Mouse (Mus musculus): ENCODE measurements around the gene Parp6.

The Parp6 gene

DNA sequence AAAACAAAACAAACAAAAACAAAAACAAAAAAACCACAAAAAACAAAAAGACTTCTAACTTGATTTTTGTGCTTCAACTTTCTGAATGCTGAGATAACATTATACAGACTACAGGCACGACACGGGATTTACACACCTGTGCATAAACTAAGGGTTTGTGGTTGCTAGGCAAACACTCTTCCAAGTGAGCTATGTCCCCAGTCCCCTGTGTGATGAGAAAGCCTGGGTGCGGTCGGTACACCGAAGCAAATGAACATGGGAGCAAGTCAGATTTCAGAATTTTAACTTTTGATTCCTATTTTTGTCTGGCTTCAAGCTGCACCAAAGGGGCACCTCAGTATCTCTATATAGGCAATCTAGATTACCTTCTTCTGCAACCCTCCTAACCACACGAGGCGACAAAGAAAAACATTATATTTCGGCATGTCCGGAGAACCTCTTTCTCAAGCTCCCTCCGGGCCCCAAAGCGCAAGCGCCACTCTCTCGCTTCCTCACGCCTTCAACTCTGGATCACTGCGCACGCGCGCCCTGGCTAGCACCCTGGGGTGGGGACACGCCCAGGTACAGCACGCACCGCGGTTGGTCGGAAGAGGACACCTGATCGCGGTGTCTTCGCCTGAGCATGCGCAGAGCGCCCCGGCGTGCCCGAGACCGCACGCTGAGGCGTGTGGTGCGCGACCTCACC is at the start of gene Parp6:
Parp6 (plus strand) TSS at position 663 of the 685 bp plus-strand sequence.
- DNase-seq (ENCODE audit: low spot score): peak; percentile 99

GRCm38 (mm10) chr9:59571852-59572251 is 45.2 kb upstream of the Parp6 start:
- no peak for DNase-seq (ENCODE audit: low spot score)

GRCm38 (mm10) chr9:59577401-59577800 is 39.7 kb upstream of the Parp6 start:
- DNase-seq (ENCODE audit: low spot score): no peak

DNA sequence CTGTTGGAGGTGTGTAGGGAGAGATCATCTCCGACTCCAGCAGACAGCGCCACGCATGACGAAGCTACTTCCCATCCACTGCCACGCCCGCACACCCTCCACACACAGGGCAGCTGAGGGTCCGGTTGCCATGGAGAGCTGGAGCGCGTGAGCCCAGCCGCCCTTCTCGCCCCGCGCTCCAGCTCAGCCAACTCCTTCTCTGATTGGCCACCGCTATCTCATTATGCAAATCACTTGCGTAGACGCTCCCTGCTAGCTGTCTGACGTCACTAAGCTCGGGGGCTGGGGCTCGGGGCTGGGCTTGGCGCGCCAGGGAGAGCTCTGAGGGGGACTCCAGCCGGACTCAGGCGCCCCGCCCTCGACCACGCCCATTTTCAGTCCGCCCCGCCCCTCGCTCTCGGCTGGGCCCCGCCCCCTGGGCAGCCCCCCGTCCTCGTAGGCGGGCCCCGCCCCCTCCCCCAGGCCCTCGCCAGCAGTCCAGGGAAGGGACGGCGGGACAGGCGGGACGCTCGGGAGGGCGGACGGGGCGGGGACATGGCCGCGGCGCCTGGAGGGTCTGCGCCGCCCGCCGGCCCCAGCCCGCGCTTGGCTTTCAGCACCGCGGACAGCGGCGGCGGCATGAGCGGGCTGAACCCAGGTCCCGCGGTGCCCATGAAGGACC is 39.1 kb upstream of the Parp6 start, which contains the start of gene Celf6:
Celf6 (plus strand) TSS at position 74 of the 661 bp plus-strand sequence.
- DNase-seq (ENCODE audit: low spot score): no peak

DNA sequence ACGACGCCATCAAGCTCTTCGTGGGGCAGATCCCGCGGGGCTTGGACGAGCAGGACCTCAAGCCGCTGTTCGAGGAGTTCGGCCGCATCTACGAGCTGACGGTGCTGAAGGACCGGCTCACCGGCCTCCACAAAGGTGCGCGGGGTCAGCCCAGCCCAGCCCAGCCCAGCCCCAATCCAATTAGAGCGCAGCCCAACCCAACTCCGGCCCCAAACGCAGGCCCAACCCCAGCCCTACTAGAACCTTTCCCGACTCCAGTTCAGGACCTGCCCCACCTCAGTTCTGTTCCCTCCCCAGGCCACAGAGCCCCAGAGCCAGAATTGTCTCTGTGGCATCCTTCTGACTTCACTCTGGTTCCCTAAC is 38.6 kb upstream of the Parp6 start:
- no peak for DNase-seq (ENCODE audit: low spot score)

DNA sequence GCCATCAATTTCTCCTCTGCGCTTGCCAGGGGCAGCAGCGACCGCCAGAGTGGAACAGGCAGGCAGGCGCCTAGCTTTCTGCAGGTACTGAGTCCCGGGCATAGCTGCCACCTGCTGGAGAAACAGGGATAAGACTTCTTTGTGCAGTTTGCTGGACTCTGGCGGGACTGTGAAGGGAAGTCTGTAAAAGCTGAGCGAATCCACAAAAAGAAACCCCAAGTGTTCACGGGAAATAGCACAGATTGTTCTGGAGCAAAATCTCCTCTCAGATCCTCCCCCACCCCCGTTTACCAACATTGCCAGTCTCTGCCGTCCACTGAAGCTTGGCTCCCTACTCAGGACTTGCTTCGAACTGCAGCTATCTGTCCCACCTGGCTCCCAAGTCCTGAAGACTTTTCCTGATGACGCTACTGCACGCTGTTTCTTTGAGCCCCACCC is 32.2 kb upstream of the Parp6 start:
- peak; percentile 73 for DNase-seq (ENCODE audit: low spot score)

DNA sequence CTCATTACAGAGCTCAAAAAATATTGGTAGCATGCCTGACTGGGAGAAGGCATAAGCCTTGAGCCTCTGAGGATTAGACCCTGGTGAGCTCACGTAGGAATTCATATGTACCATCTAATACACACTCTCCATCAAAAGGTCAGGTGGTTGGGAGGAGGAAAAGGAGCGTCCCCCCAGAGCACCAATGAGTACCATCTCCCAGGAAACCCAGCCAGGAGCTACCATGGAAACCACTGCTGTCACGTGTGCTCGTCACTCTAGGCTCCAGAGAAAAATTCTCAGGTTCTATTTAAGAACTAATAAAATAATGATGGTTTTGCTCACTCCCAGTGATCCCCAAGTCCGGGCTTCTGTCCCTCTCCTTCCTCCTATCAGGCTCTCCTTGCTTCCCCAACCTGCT is 28.8 kb upstream of the Parp6 start:
- DNase-seq (ENCODE audit: low spot score): no peak

DNA sequence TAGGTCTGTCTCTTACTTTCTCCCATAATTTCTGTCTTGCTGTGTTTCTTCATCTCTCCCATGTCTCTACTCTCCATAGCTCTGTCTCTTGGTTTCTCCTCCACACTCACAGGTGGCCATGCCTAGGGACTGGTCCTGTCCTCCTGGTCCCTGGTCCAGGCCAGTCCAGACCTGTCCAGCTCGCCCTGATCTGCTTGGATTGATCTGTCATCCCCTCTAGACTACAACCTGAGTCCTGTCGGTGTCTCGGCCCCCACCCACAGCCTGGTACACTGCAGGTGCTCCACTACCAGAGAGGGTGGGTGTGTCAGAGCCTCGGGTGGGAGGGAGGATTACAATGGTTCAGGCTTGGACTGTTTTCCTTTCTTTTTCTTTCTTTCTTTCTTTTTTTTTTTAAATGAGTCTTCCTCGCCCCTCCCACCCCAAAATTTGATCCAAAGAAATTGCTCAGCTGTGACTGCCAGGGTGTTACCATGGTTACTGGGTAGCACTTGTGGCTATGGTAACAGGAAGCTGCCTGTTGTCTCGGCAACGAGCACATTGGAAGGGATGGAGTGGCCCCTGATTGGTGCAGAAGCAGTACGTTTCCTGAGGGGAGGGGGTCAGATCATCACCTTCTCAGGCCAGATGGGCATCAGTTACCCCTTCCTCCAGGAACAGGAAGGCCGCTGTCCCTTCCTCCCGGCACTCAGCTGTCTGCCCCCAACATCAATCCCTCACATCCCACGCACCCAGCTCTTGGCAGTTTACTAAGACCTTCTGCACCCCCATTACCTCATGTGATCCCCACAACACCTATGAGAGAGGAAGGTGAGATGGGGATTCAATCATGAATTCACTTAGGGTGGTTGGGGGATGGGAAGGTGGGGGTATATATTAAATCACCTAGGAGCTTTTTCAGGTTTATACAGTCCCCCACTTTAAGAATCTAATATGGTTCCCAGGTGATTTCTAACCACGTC is 28.1 kb upstream of the Parp6 start:
- no peak for DNase-seq (ENCODE audit: low spot score)

DNA sequence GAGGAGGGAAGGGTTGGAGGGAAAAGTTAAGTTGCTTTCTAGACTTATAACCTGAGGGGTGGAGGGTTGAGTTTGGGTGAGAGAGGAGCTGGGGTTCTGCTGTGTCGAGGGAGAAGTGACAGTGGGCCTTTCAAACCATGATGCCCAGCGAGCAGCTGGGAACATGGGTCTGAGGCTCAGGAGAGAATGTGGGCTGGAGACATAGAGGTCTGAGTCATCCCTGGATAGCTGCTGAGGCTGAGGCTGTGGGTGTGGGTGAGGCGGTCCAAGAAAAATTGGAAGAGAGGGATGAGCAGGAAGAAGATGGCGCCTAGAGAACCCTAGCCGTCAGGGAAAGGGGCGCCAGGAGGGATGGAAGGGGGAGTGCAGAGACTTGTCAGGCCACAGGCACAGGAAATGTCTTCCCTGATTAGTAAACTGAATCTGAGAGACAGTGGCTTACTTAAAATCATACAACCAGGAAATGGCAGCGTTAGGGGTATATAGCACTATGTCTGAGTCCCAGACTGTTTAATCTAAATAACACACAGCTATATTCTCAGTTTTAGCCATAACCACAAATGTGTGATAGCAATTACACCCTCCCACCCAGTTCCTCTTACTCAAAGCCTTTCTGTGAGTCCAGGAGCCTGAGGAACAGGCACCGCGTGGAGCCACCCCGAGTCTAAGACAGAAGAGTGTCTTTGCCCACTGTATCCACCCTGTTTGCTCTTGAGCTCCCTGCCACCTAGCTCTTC is 27.2 kb upstream of the Parp6 start:
- DNase-seq (ENCODE audit: low spot score): no peak

GRCm38 (mm10) chr9:59601661-59602060 is 15.4 kb upstream of the Parp6 start:
- DNase-seq (ENCODE audit: low spot score): no peak

DNA sequence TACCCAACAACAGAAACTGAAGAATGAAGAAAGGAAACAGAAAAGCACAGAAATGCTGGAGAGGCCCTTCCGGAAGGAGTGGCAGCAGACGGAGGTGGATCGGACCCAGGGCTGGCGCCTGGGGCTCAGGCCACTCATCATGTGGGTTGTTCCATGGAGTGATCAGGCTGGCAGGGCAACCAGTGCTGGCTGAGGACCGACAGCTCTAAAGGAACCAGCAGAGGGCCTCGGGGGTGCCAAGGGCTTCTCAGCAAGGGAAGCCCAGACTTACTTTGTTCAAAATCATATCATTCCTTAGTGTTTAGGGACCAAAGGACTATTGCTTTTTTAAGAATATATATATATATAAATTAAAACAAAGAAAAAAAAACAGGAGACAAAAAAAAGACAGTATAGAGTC is 11.1 kb upstream of the Parp6 start:
- no peak for DNase-seq (ENCODE audit: low spot score)

DNA sequence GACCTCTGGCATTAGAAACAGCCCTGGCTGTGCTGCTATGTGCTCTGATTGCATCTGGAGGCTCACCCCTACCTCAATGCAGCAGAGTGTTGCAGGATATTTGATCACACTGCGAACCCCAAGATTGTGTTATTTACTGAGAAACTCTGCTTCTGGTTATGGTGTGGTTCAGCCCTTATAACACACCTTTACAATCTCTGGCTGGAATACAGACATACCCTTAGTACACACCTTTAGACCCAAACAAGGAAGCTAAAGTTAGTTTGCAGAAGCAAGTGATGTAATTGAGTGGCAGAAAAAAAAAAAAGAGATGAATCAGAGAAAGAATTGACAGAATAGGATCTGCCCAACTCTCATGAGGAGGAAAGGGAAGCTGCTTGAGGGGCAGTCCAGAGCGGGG is 6.1 kb upstream of the Parp6 start:
- no peak for DNase-seq (ENCODE audit: low spot score)

DNA sequence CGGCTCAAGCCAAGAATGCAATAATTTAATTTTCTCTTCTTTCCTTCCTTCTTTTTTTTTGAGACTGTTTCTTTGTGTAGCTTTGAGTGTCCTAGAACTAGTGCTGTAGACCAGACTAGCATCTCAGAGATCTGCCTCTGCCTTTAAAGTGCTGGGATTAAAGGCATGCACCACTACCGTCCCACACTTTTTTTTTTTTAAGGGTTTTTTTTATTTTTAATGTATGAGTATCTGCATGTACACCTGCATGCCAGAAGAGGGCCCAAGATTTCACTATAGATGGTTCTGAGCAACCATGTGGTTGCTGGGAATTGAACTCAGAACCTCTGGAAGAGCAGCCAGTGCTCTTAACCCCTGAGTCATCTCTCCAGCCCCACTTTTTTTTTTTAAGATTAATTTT is 1.3 kb upstream of the Parp6 start:
- no peak for DNase-seq (ENCODE audit: low spot score)

GRCm38 (mm10) chr9:59617307-59617973 is 356 bp downstream of the Parp6 start:
- peak; percentile 44 for DNase-seq (ENCODE audit: low spot score)

DNA sequence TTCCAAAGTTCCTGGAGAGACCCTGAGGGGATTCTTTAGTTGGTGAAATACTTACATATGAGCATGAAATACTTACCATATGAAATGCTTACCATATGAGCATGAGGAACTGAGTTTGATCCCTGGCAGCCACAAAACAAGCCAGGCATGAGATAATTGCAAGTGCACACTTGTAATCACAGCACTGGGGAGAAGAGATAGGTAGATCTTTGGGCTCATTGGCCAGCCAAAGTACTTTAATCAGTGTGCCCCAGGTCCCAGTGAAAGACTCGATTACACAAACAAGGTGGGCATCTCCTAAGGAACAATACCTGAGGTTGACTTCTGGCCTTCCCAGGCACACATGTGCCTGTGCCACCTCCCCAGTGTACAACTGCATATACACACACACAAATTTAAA is 21.3 kb downstream of the Parp6 start:
- DNase-seq (ENCODE audit: low spot score): no peak

GRCm38 (mm10) chr9:59639936-59640335 is 22.9 kb downstream of the Parp6 start:
- no peak for DNase-seq (ENCODE audit: low spot score)

GRCm38 (mm10) chr9:59641320-59641719 is 24.2 kb downstream of the Parp6 start:
- DNase-seq (ENCODE audit: low spot score): no peak

DNA sequence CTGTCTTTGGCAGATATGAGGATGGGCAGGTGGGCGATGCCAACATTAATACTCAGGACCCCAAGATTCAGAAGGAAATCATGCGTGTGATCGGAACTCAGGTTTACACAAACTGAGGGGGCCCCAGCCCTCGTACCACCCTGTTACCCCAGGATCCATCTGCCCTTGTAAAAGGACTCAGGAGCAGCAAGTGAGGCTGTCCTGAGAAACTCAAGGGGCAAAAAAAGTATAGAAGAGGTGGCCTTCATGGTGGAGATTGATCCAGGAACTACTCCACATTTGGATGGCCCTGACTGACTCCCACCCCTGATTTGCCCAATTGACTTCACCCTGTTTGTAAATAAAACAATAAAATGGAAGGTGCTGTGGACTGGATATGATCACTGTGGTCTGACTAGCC is 32.8 kb downstream of the Parp6 start:
- DNase-seq (ENCODE audit: low spot score): no peak

DNA sequence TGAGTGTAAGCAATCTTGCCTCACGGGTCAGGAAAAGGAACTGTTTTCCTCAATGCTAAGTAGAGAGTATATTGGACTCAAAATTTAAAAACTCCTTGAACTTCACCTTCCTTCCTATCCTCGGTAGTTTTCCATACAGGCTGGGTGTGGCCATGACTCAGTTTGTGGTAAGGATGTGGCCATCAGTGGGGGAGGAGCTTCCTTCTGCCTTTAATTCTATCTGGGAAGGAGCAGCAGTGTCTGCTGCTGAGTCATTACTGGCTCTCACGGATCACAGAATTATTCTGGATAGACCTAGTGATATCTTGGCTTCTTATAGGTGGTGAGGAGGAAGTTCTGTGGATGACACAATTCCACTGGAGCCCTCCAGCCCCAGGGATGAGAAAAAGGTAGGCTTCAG is 36.3 kb downstream of the Parp6 start:
- DNase-seq (ENCODE audit: low spot score): peak; percentile 59

DNA sequence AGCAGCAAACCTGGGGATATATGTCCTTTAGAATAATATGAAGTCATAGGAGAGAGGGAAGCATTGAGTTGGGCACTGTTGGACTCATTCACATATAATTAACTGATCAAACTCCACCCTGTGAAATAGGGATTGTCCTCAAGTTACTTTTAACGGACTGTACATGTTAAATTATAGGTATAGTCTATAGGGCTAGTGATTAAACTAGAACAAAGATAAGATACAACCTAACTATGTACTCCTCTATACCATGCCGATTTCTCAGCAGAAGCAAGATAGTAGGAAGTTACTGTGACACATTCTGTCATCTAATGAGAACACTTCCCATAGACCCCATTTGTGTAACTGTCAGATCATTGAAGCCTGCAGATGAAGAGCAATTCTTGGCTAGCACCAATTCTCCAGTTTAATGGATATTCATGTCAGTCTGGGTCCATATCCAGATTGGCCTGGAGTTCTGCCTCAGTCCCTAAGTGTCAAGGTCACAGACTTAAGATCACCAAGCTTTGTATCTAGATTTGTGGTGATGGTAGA is 37.4 kb downstream of the Parp6 start:
- DNase-seq (ENCODE audit: low spot score): no peak

Data from adipocyte (in vitro differentiated cells).